Mouse (Mus musculus) C2C12 (cell line): ENCODE data around the gene Gpr25.

Experiments used
- CTCF ChIP-seq: IDR thresholded peaks from one replicate; pipeline ENCODE4 v1.5.1; 2011; ENCODE audit not compliant: control insufficient read depth, insufficient read depth, insufficient read length
- MAX ChIP-seq: IDR thresholded peaks from one replicate; pipeline ENCODE4 v1.6.1; 2011; ENCODE audit warnings: mild to moderate bottlenecking, control low read depth
- USF1 ChIP-seq: IDR thresholded peaks from one replicate; pipeline ENCODE4 v1.6.1; 2011; ENCODE audit warnings: low read depth, mild to moderate bottlenecking, control low read depth, moderate library complexity

GRCm38 (mm10) chr1:136249662-136250061, 11.0 kb downstream of the Gpr25 start:
- no peak for TF ChIP-seq USF1
- no peak for TF ChIP-seq MAX
- no peak for TF ChIP-seq CTCF
